Comparison of ENCODE assay signal across 33 mouse cellular contexts in genomic region chr3:55446681-55447080, GRCm38 (mm10). TPM values are rescaled to one million over a fixed set of nuclear protein-coding genes. Genes with fewer than 3 reads are reported as not detected.
"Had no signal": no experiment of that assay in that cellular context is flagged by ENCODE, and none has a peak within 500 bp of the region (broad histone marks: within the 10 kb centered on the region; RNA-seq: fewer than 3 reads in every experiment).

No protein-coding gene starts in this region.

- H3K9ac ChIP-seq: limb, embryonic 13.5 days; liver, embryonic 12.5 days; liver, embryonic 15.5 days; lung, embryonic 15.5 days; midbrain, embryonic 13.5 days; neural tube, embryonic 12.5 days; neural tube, embryonic 15.5 days had no signal

- DNase-seq: kidney, adult 18-20 months; kidney, adult 9 months; kidney, postnatal 14 days; kidney, postnatal 4 days; layer of hippocampus, postnatal 36 days; liver; lung, adult 18-20 months; lung, postnatal 10 days; lung, postnatal 36 days; retina, postnatal 1 day; right cerebral cortex, postnatal 25 days; thymus, adult 2 months; thymus, postnatal 14 days; thymus, postnatal 4 days had no signal

- H3K36me3 ChIP-seq: limb, embryonic 10.5 days; liver, embryonic 12.5 days; liver, embryonic 15.5 days; lung, embryonic 15.5 days; midbrain, embryonic 10.5 days; neural tube, embryonic 12.5 days had no signal

- H3K4me2 ChIP-seq: limb, embryonic 13.5 days; liver, embryonic 12.5 days; liver, embryonic 15.5 days; lung, embryonic 15.5 days; midbrain, embryonic 13.5 days; neural tube, embryonic 12.5 days; neural tube, embryonic 15.5 days had no signal

- H3K27me3 ChIP-seq: liver, embryonic 12.5 days; liver, embryonic 15.5 days; lung, embryonic 15.5 days; megakaryocyte, embryonic 14.5 days; midbrain, embryonic 13.5 days; neural tube, embryonic 12.5 days; neural tube, embryonic 15.5 days had no signal

- H3K9me3 ChIP-seq: limb, embryonic 10.5 days; limb, embryonic 13.5 days; liver, embryonic 12.5 days; liver, embryonic 15.5 days; lung, embryonic 15.5 days; midbrain, embryonic 10.5 days; midbrain, embryonic 13.5 days; neural tube, embryonic 12.5 days; neural tube, embryonic 15.5 days had no signal

- H3K27ac ChIP-seq: limb, embryonic 10.5 days; limb, embryonic 13.5 days; liver, embryonic 12.5 days; liver, embryonic 15.5 days; lung, embryonic 15.5 days; midbrain, embryonic 10.5 days; midbrain, embryonic 13.5 days; neural tube, embryonic 12.5 days; stomach, postnatal 0 days had no signal

- ATAC-seq: liver, embryonic 12.5 days; midbrain, embryonic 13.5 days had no signal

- H3K4me1 ChIP-seq: limb, embryonic 13.5 days; liver, embryonic 12.5 days; liver, embryonic 15.5 days; lung, embryonic 15.5 days; megakaryocyte, embryonic 14.5 days; midbrain, embryonic 10.5 days; midbrain, embryonic 13.5 days; neural tube, embryonic 12.5 days had no signal

- H3K4me3 ChIP-seq: limb, embryonic 10.5 days; limb, embryonic 13.5 days; liver, embryonic 12.5 days; liver, embryonic 15.5 days; lung, embryonic 15.5 days; megakaryocyte, embryonic 14.5 days; midbrain, embryonic 10.5 days; midbrain, embryonic 13.5 days; neural tube, embryonic 12.5 days; neural tube, embryonic 15.5 days had no signal

RNA-seq across cellular contexts. Expression of gene Gm21954, which starts 25.3 kb away (rescaled TPM):
- total RNA-seq: layer of hippocampus, adult 18-20 months; layer of hippocampus, postnatal 10 days; layer of hippocampus, postnatal 36 days; left cerebral cortex, adult 8-10 months; left cerebral cortex, postnatal 25 days; midbrain, postnatal 0 days had no signal
- polyA plus RNA-seq: kidney, embryonic 16.5 days; limb, embryonic 10.5 days; limb, embryonic 13.5 days; liver, embryonic 12.5 days; liver, embryonic 15.5 days; lung, embryonic 15.5 days; midbrain, embryonic 10.5 days; midbrain, embryonic 13.5 days; midbrain, postnatal 0 days; neural tube, embryonic 12.5 days; neural tube, embryonic 15.5 days; spleen, adult 2 months; stomach, embryonic 14.5 days; stomach, postnatal 0 days; thymus, adult 2 months had no signal
